Mouse (Mus musculus): ENCODE results near the gene Afg3l1. TPM values are rescaled to one million over a fixed set of nuclear protein-coding genes. Genes with fewer than 3 reads are reported as not detected.

Gene Afg3l1
- polyA plus RNA-seq (2014; fragmentation: Illumina TruSeq; extraction: RNeasy Lipid Tissue Mini Kit (QIAGEN cat#74804); ENCODE audit: low read depth, low replicate concordance) = 10.0 TPM

GRCm38 (mm10) chr8:123477737-123478258 is at the start of gene Afg3l1:
Gene Afg3l1, plus strand, starts transcription at chr8:123477903.

GRCm38 (mm10) chr8:123514781-123515539 is 37.3 kb downstream of the Afg3l1 start, which contains the start of gene Dbndd1:
Gene Dbndd1, minus strand, starts transcription at chr8:123515463.

GRCm38 (mm10) chr8:123518667-123519066 is 41.0 kb downstream of the Afg3l1 start, which contains the start of gene Gas8:
Gene Gas8, plus strand, starts transcription at chr8:123518834.

Other genes starting within 250 kb of the Afg3l1 start
- 0.49 TPM for gene Spata2l, start 241.7 kb upstream of the Afg3l1 start, polyA plus RNA-seq (2014; fragmentation: Illumina TruSeq; extraction: RNeasy Lipid Tissue Mini Kit (QIAGEN cat#74804); ENCODE audit: low read depth, low replicate concordance)
- 1.5 TPM for gene Zfp276, start 223.7 kb upstream of the Afg3l1 start, polyA plus RNA-seq (2014; fragmentation: Illumina TruSeq; extraction: RNeasy Lipid Tissue Mini Kit (QIAGEN cat#74804); ENCODE audit: low read depth, low replicate concordance)
- 1.2 TPM for gene Vps9d1, start 223.6 kb upstream of the Afg3l1 start, polyA plus RNA-seq (2014; fragmentation: Illumina TruSeq; extraction: RNeasy Lipid Tissue Mini Kit (QIAGEN cat#74804); ENCODE audit: low read depth, low replicate concordance)
- gene Fanca, start 159.3 kb upstream of the Afg3l1 start, polyA plus RNA-seq (2014; fragmentation: Illumina TruSeq; extraction: RNeasy Lipid Tissue Mini Kit (QIAGEN cat#74804); ENCODE audit: low read depth, low replicate concordance) = 0.32 TPM
- not detected for gene Spire2, start 145.2 kb upstream of the Afg3l1 start, polyA plus RNA-seq (2014; fragmentation: Illumina TruSeq; extraction: RNeasy Lipid Tissue Mini Kit (QIAGEN cat#74804); ENCODE audit: low read depth, low replicate concordance)
- 183 TPM for gene Tcf25, start 104.2 kb upstream of the Afg3l1 start, polyA plus RNA-seq (2014; fragmentation: Illumina TruSeq; extraction: RNeasy Lipid Tissue Mini Kit (QIAGEN cat#74804); ENCODE audit: low read depth, low replicate concordance)
- not detected for gene Mc1r, start 70.8 kb upstream of the Afg3l1 start, polyA plus RNA-seq (2014; fragmentation: Illumina TruSeq; extraction: RNeasy Lipid Tissue Mini Kit (QIAGEN cat#74804); ENCODE audit: low read depth, low replicate concordance)
- not detected for gene Tubb3, start 66.5 kb upstream of the Afg3l1 start, polyA plus RNA-seq (2014; fragmentation: Illumina TruSeq; extraction: RNeasy Lipid Tissue Mini Kit (QIAGEN cat#74804); ENCODE audit: low read depth, low replicate concordance)
- gene Def8, start 54.4 kb upstream of the Afg3l1 start, polyA plus RNA-seq (2014; fragmentation: Illumina TruSeq; extraction: RNeasy Lipid Tissue Mini Kit (QIAGEN cat#74804); ENCODE audit: low read depth, low replicate concordance) = 10.8 TPM
- not detected for gene Dbndd1, start 37.6 kb downstream of the Afg3l1 start, polyA plus RNA-seq (2014; fragmentation: Illumina TruSeq; extraction: RNeasy Lipid Tissue Mini Kit (QIAGEN cat#74804); ENCODE audit: low read depth, low replicate concordance)
- gene Gas8, start 40.9 kb downstream of the Afg3l1 start, polyA plus RNA-seq (2014; fragmentation: Illumina TruSeq; extraction: RNeasy Lipid Tissue Mini Kit (QIAGEN cat#74804); ENCODE audit: low read depth, low replicate concordance) = 1.9 TPM
- 2.3 TPM for gene Rhou, start 176.0 kb downstream of the Afg3l1 start, polyA plus RNA-seq (2014; fragmentation: Illumina TruSeq; extraction: RNeasy Lipid Tissue Mini Kit (QIAGEN cat#74804); ENCODE audit: low read depth, low replicate concordance)

Measured in kidney, adult 10 weeks (tissue).